Mouse (Mus musculus): ENCODE data around the gene Gli2. TPM values are rescaled to one million over a fixed set of nuclear protein-coding genes. Genes with fewer than 3 reads are reported as not detected.

Gene Gli2
- polyA plus RNA-seq, 1 experiment from 2014 or later, result 1.1 TPM

GRCm38 (mm10) chr1:119077933-119078332, 24.5 kb upstream of the Gli2 start:
- no peak overlapping the region for H3K4me2 ChIP-seq (ENCODE audit: low read length)
- no peaks in the 10 kb centered on the region for H3K36me3 ChIP-seq (ENCODE audit: control insufficient read depth, insufficient read depth, low read length)
- no peaks in the 10 kb centered on the region for H3K9me3 ChIP-seq (replicated peaks; ENCODE audit: control insufficient read depth, low read length, poor library complexity, severe bottlenecking)
- no peaks in the 10 kb centered on the region for H3K27me3 ChIP-seq (ENCODE audit: control insufficient read depth, insufficient read depth, low read depth, low read length)
- H3K9ac ChIP-seq (ENCODE audit: low read depth, low read length), result no peak overlapping the region
- H3K27ac ChIP-seq (ENCODE audit: low read length), result no peak overlapping the region
- ATAC-seq, result no peak
- H3K4me1 ChIP-seq (ENCODE audit: control insufficient read depth, insufficient read depth, low read length), result no peaks in the 10 kb centered on the region
- WGBS, result 81% methylated on average over 7 of the region's 7 CpGs
- no peak overlapping the region for H3K4me3 ChIP-seq (ENCODE audit: low read depth, low read length)

DNA sequence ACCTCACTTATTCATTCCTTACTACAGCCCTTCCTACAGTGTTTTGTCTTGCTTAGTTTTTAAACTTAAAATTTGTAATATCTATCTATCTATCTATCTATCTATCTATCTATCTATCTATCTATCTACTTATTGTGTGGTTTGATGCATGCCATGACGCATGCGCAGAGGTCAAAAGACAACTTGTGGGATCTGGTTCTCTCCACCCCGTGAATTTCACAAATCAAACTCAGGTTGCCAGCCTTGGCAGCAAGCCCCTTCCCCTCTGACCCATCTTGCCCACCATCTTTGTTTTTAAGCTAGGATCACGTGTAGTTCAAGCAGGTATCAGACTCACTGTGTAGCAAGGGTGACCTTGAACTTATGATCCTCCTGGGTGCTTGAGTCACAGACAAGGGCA, 22.9 kb upstream of the Gli2 start:
- H3K9ac ChIP-seq (ENCODE audit: low read depth, low read length), result no peak overlapping the region
- H3K4me1 ChIP-seq (ENCODE audit: control insufficient read depth, insufficient read depth, low read length), result no peaks in the 10 kb centered on the region
- no peak for ATAC-seq
- H3K27ac ChIP-seq (ENCODE audit: low read length), result no peak overlapping the region
- H3K4me3 ChIP-seq (ENCODE audit: low read depth, low read length), result no peak overlapping the region
- H3K27me3 ChIP-seq (ENCODE audit: control insufficient read depth, insufficient read depth, low read depth, low read length), result no peaks in the 10 kb centered on the region
- H3K4me2 ChIP-seq (ENCODE audit: low read length), result no peak overlapping the region
- no peaks in the 10 kb centered on the region for H3K9me3 ChIP-seq (replicated peaks; ENCODE audit: control insufficient read depth, low read length, poor library complexity, severe bottlenecking)
- H3K36me3 ChIP-seq (ENCODE audit: control insufficient read depth, insufficient read depth, low read length), result no peaks in the 10 kb centered on the region
- 82% methylated on average over 4 of the region's 4 CpGs for WGBS

GRCm38 (mm10) chr1:119075916-119076315, 22.5 kb upstream of the Gli2 start:
- no peaks in the 10 kb centered on the region for H3K9me3 ChIP-seq (replicated peaks; ENCODE audit: control insufficient read depth, low read length, poor library complexity, severe bottlenecking)
- H3K27me3 ChIP-seq (ENCODE audit: control insufficient read depth, insufficient read depth, low read depth, low read length), result no peaks in the 10 kb centered on the region
- H3K27ac ChIP-seq (ENCODE audit: low read length), result no peak overlapping the region
- no peaks in the 10 kb centered on the region for H3K36me3 ChIP-seq (ENCODE audit: control insufficient read depth, insufficient read depth, low read length)
- no peak overlapping the region for H3K4me2 ChIP-seq (ENCODE audit: low read length)
- no peaks in the 10 kb centered on the region for H3K4me1 ChIP-seq (ENCODE audit: control insufficient read depth, insufficient read depth, low read length)
- no peak overlapping the region for H3K4me3 ChIP-seq (ENCODE audit: low read depth, low read length)
- H3K9ac ChIP-seq (ENCODE audit: low read depth, low read length), result no peak overlapping the region
- 50% methylated on average over 2 of the region's 3 CpGs for WGBS
- ATAC-seq, result no peak

DNA sequence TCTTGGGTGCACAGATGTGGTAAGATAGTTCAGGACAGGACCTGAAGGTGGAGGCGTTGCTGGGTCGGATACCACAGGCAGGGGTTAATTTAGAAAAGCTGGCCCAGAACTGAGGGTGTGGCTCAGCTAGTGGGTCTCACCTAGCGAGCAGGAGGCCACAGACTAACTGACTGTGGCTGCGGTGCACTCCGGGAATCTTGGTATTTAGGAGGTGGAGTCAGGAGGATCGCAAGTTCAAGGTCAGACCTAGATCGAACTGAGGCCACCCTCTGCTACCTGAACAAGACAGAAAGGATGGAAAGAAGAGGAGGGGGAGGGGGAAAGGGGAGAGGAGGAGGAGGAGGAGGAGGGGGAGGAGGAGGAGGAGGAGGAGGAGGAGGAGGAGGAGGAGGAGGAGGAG, 22.1 kb upstream of the Gli2 start:
- no peaks in the 10 kb centered on the region for H3K36me3 ChIP-seq (ENCODE audit: control insufficient read depth, insufficient read depth, low read length)
- 54% methylated on average over 7 of the region's 7 CpGs for WGBS
- no peak overlapping the region for H3K9ac ChIP-seq (ENCODE audit: low read depth, low read length)
- H3K27me3 ChIP-seq (ENCODE audit: control insufficient read depth, insufficient read depth, low read depth, low read length), result no peaks in the 10 kb centered on the region
- no peak overlapping the region for H3K4me3 ChIP-seq (ENCODE audit: low read depth, low read length)
- no peak overlapping the region for H3K27ac ChIP-seq (ENCODE audit: low read length)
- H3K4me2 ChIP-seq (ENCODE audit: low read length), result no peak overlapping the region
- no peaks in the 10 kb centered on the region for H3K9me3 ChIP-seq (replicated peaks; ENCODE audit: control insufficient read depth, low read length, poor library complexity, severe bottlenecking)
- no peaks in the 10 kb centered on the region for H3K4me1 ChIP-seq (ENCODE audit: control insufficient read depth, insufficient read depth, low read length)
- no peak for ATAC-seq

DNA sequence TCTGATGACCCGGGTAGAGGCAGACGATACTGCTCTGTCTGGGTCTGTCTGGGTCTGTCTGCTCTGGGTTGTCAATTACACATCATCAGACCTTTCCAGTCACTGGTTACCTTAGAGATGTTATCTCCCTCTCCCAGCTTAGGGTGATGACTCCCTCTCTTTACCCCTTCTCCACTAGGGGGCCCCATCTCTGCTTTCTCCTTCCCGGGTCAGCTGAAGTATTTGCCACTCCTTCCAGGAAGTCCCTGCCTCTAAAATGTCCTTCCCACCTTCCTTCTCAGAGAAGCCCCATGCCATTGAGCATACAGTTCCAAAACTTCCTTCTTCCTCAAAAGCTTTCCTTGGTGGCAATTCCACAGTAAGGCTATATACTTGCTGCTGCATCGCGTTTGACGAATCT, 21.5 kb upstream of the Gli2 start:
- no peaks in the 10 kb centered on the region for H3K4me1 ChIP-seq (ENCODE audit: control insufficient read depth, insufficient read depth, low read length)

DNA sequence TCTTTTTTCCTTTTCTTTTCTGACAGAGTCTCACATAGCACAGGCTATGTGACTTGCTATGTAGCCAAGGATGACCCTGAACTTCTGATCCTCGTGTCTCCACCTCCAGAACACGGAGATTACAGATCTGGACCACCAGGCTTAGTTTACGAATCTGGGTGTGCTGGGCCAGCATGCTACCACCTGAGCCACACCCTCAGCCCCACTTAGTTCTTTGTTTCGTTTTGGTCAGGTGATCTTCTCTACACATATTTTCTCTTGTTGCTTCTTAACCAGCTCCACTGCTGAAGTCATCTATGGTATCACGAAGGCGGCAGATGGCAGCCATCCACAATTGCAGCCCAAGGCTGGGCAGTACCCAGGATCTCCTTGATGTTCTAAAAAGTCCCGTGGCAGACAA, 20.5 kb upstream of the Gli2 start:
- 90% methylated on average over 7 of the region's 7 CpGs for WGBS
- no peak overlapping the region for H3K4me2 ChIP-seq (ENCODE audit: low read length)

More for the DNA sequence above, 21.5 kb upstream of the Gli2 start:
- no peak overlapping the region for H3K4me2 ChIP-seq (ENCODE audit: low read length)
- no peak overlapping the region for H3K9ac ChIP-seq (ENCODE audit: low read depth, low read length)
- ATAC-seq, result no peak
- no peaks in the 10 kb centered on the region for H3K27me3 ChIP-seq (ENCODE audit: control insufficient read depth, insufficient read depth, low read depth, low read length)
- no peaks in the 10 kb centered on the region for H3K36me3 ChIP-seq (ENCODE audit: control insufficient read depth, insufficient read depth, low read length)
- H3K4me3 ChIP-seq (ENCODE audit: low read depth, low read length), result no peak overlapping the region
- H3K9me3 ChIP-seq (replicated peaks; ENCODE audit: control insufficient read depth, low read length, poor library complexity, severe bottlenecking), result no peaks in the 10 kb centered on the region
- no peak overlapping the region for H3K27ac ChIP-seq (ENCODE audit: low read length)
- 69% methylated on average over 6 of the region's 6 CpGs for WGBS

GRCm38 (mm10) chr1:119064892-119065671, 11.7 kb upstream of the Gli2 start:
- H3K9ac ChIP-seq (ENCODE audit: low read depth, low read length), result no peak overlapping the region
- no peaks in the 10 kb centered on the region for H3K4me1 ChIP-seq (ENCODE audit: control insufficient read depth, insufficient read depth, low read length)
- H3K27me3 ChIP-seq (ENCODE audit: control insufficient read depth, insufficient read depth, low read depth, low read length), result no peaks in the 10 kb centered on the region
- WGBS, result 84% methylated on average over 20 of the region's 20 CpGs
- no peak overlapping the region for H3K4me2 ChIP-seq (ENCODE audit: low read length)
- H3K36me3 ChIP-seq (ENCODE audit: control insufficient read depth, insufficient read depth, low read length), result no peaks in the 10 kb centered on the region
- H3K27ac ChIP-seq (ENCODE audit: low read length), result no peak overlapping the region
- H3K4me3 ChIP-seq (ENCODE audit: low read depth, low read length), result no peak overlapping the region
- ATAC-seq, result no peak
- no peaks in the 10 kb centered on the region for H3K9me3 ChIP-seq (replicated peaks; ENCODE audit: control insufficient read depth, low read length, poor library complexity, severe bottlenecking)

More for the DNA sequence above, 20.5 kb upstream of the Gli2 start:
- Histone ChIP-seq H3K27ac (ENCODE audit: low read length) (no peak overlapping the region), H3K9ac (ENCODE audit: low read depth, low read length) (no peak overlapping the region), H3K36me3 (ENCODE audit: control insufficient read depth, insufficient read depth, low read length) (no peaks in the 10 kb centered on the region), H3K4me3 (ENCODE audit: low read depth, low read length) (no peak overlapping the region), H3K9me3 (replicated peaks; ENCODE audit: control insufficient read depth, low read length, poor library complexity, severe bottlenecking) (no peaks in the 10 kb centered on the region), H3K4me1 (ENCODE audit: control insufficient read depth, insufficient read depth, low read length) (no peaks in the 10 kb centered on the region), H3K27me3 (ENCODE audit: control insufficient read depth, insufficient read depth, low read depth, low read length) (no peaks in the 10 kb centered on the region)
- no peak for ATAC-seq

- peaks cover 26% of the 10 kb centered on the region for H3K4me1 ChIP-seq (ENCODE audit: control insufficient read depth, insufficient read depth, low read length)
- H3K9me3 ChIP-seq (replicated peaks; ENCODE audit: control insufficient read depth, low read length, poor library complexity, severe bottlenecking), result no peaks in the 10 kb centered on the region
- 75% methylated on average over 8 of the region's 8 CpGs for WGBS
- no peak overlapping the region for H3K27ac ChIP-seq (ENCODE audit: low read length)
- no peaks in the 10 kb centered on the region; the same call in none of the 2 replicates for H3K27me3 ChIP-seq (ENCODE audit: control insufficient read depth, insufficient read depth, low read depth, low read length)
- ATAC-seq, result no peak
- H3K36me3 ChIP-seq (ENCODE audit: control insufficient read depth, insufficient read depth, low read length), result no peaks in the 10 kb centered on the region
- H3K9ac ChIP-seq (ENCODE audit: low read depth, low read length), result no peak overlapping the region
- no peak overlapping the region for H3K4me2 ChIP-seq (ENCODE audit: low read length)
- no peak overlapping the region for H3K4me3 ChIP-seq (ENCODE audit: low read depth, low read length)
Measured at GRCm38 (mm10) chr1:119056491-119056890, 3.1 kb upstream of the Gli2 start.

GRCm38 (mm10) chr1:119055801-119056200, 2.4 kb upstream of the Gli2 start:
- Histone ChIP-seq H3K4me3 (ENCODE audit: low read depth, low read length) (no peak overlapping the region), H3K9me3 (replicated peaks; ENCODE audit: control insufficient read depth, low read length, poor library complexity, severe bottlenecking) (no peaks in the 10 kb centered on the region), H3K36me3 (ENCODE audit: control insufficient read depth, insufficient read depth, low read length) (no peaks in the 10 kb centered on the region), H3K27me3 (ENCODE audit: control insufficient read depth, insufficient read depth, low read depth, low read length) (peaks cover under 1% of the 10 kb centered on the region), H3K4me2 (ENCODE audit: low read length) (no peak overlapping the region), H3K27ac (ENCODE audit: low read length) (no peak overlapping the region), H3K4me1 (ENCODE audit: control insufficient read depth, insufficient read depth, low read length) (peaks cover 28% of the 10 kb centered on the region), H3K9ac (ENCODE audit: low read depth, low read length) (no peak overlapping the region)
- WGBS, result 91% methylated on average over 4 of the region's 4 CpGs
- ATAC-seq, result no peak

Data from midbrain, embryonic 16.5 days (tissue).